Mouse (Mus musculus) embryonic facial prominence, embryonic 11.5 days (tissue): ENCODE measurements around the gene Gm5741. TPM values are rescaled to one million over a fixed set of nuclear protein-coding genes. Genes with fewer than 3 reads are reported as not detected.

Source experiments
- ATAC-seq: fragments of 200-750 bp; cut with Nextera tagmentation; replicated peaks from 2 replicates; pipeline ENCODE4 v1.8.0; 2017; ENCODE audit warnings: low read depth; ENCODE audit not compliant: insufficient number of reproducible peaks, low FRiP score, low TSS enrichment
- DNase-seq: peaks from one replicate; pipeline ENCODE4 v3.0.0-alpha.2; 2015; ENCODE audit warnings: low spot score
- H3K27ac ChIP-seq: fragments of 300-500 bp; sonication (generic); replicated peaks from 2 replicates; pipeline ENCODE4 v1.5.1; 2014; ENCODE audit warnings: mild to moderate bottlenecking, low read depth, low read length, control low read depth
- H3K27me3 ChIP-seq: fragments of 300-500 bp; sonication (generic); 2 replicates; pipeline ENCODE4 v1.6.1; 2014; ENCODE audit warnings: mild to moderate bottlenecking, low read length, moderate library complexity, mixed read lengths; ENCODE audit not compliant: control insufficient read depth, insufficient read depth
- H3K36me3 ChIP-seq: fragments of 300-500 bp; sonication (generic); replicated peaks from 2 replicates; pipeline ENCODE4 v1.6.1; 2014; ENCODE audit warnings: low read depth, mild to moderate bottlenecking, low read length, moderate library complexity, mixed read lengths; ENCODE audit not compliant: control insufficient read depth, insufficient read depth
- H3K4me1 ChIP-seq: fragments of 300-500 bp; sonication (generic); 2 replicates; pipeline ENCODE4 v1.6.1; 2014; ENCODE audit warnings: low read length, mixed read lengths; ENCODE audit not compliant: control insufficient read depth, insufficient read depth
- H3K4me2 ChIP-seq: fragments of 300-500 bp; sonication (generic); 2 replicates; pipeline ENCODE4 v1.6.1; 2014; ENCODE audit warnings: low read depth, mild to moderate bottlenecking, control low read depth, low read length, moderate library complexity
- H3K4me3 ChIP-seq: fragments of 300-500 bp; sonication (generic); 2 replicates; pipeline ENCODE4 v1.5.1; 2014; ENCODE audit warnings: low read depth, low read length, control low read depth
- H3K9ac ChIP-seq: fragments of 300-500 bp; sonication (generic); replicated peaks from 2 replicates; pipeline ENCODE4 v1.6.1; 2014; ENCODE audit warnings: mild to moderate bottlenecking, control low read depth, low read length
- H3K9me3 ChIP-seq: fragments of 300-500 bp; sonication (generic); replicated peaks from 2 replicates; pipeline ENCODE4 v1.6.1; 2016; ENCODE audit warnings: mild to moderate bottlenecking, low read length, inconsistent platforms, mixed read lengths; ENCODE audit not compliant: control insufficient read depth
- WGBS: fragments of 180-500 bp; shearing (Covaris S2); extraction: QIAGEN DNeasy Blood & Tissue Kit; methylation state at CpG from one replicate; pipeline ENCODE4 v1.1.7; 2014; 5-methylcytosine and 5-hydroxymethylcytosine counted together
- polyA plus RNA-seq: library from polyadenylated mRNA; unstranded; fragments of >200 nt; fragmentation: Nextera tagmentation; extraction: Ambion mirVana; gene quantifications from 2 replicates; pipeline ENCODE4 v1.2.1, GENCODE M21; 2014

The Gm5741 gene
- polyA plus RNA-seq, 1 experiment from 2014 or later = not detected

- Histone ChIP-seq H3K9me3 (no peaks in the 10 kb centered on the region), H3K36me3 (peaks cover 10% of the 10 kb centered on the region; the same call in 1 of the 2 replicates), H3K27ac (no peak overlapping the region), H3K4me3 (no peak overlapping the region), H3K27me3 (no peaks in the 10 kb centered on the region), H3K4me2 (no peak overlapping the region), H3K4me1 (0 out of 2 replicates have a peak, but pooled peaks cover 2% of the 10 kb centered on the region), H3K9ac (no peak overlapping the region)
- WGBS = 86% methylated on average over 7 of the region's 7 CpGs
- no peak for ATAC-seq
- DNase-seq = no peak
Measured at GRCm38 (mm10) chr8:85057367-85057766, 10.4 kb downstream of the Gm5741 start.

- ATAC-seq = no peak
- DNase-seq = no peak
- Histone ChIP-seq H3K9me3 (no peaks in the 10 kb centered on the region), H3K27ac (no peak overlapping the region), H3K36me3 (peaks cover 31% of the 10 kb centered on the region), H3K4me3 (no peak overlapping the region), H3K27me3 (no peaks in the 10 kb centered on the region), H3K4me2 (no peak overlapping the region), H3K4me1 (no peaks in the 10 kb centered on the region; the same call in 1 of the 2 replicates), H3K9ac (no peak overlapping the region)
- 89% methylated on average over 6 of the region's 6 CpGs for WGBS
Measured at GRCm38 (mm10) chr8:85043619-85044018, 24.2 kb downstream of the Gm5741 start.

- no peaks in the 10 kb centered on the region for H3K27me3 ChIP-seq
- H3K36me3 ChIP-seq = peaks cover 4% of the 10 kb centered on the region
- peak overlapping the region; percentile 99 for H3K27ac ChIP-seq
- ATAC-seq (peak; percentile 15), DNase-seq (peak; percentile 58)
- WGBS = under 1% methylated on average over 56 of the region's 57 CpGs
- H3K4me2 ChIP-seq = peak overlapping the region; percentile 84
- no peaks in the 10 kb centered on the region for H3K9me3 ChIP-seq
- peak overlapping the region; percentile 92 for H3K9ac ChIP-seq
- peak overlapping the region; percentile 83 for H3K4me3 ChIP-seq
- peaks cover 3% of the 10 kb centered on the region for H3K4me1 ChIP-seq
Measured at GRCm38 (mm10) chr8:85037681-85038531, 29.9 kb downstream of the Gm5741 start.

GRCm38 (mm10) chr8:85037366-85037680 lies 30.5 kb downstream of the Gm5741 start:
- Histone ChIP-seq H3K36me3 (peaks cover 4% of the 10 kb centered on the region), H3K4me2 (peak overlapping the region; percentile 84)

GRCm38 (mm10) chr8:85036718-85037365 lies 30.9 kb downstream of the Gm5741 start, which contains the start of gene Tnpo2:
Gene Tnpo2, plus strand, starts transcription at chr8:85036915.
- DNase-seq (peak; percentile 97), ATAC-seq (peak; percentile 84)
- peak within 1 kb of the TSS; percentile 83 for H3K4me3 ChIP-seq
- peak within 1 kb of the TSS; percentile 84 for H3K4me2 ChIP-seq
- H3K4me1 ChIP-seq = peaks cover 3% of the 10 kb centered on the region
- peaks cover 4% of the 10 kb centered on the region for H3K36me3 ChIP-seq
- WGBS = under 1% methylated on average over 52 of the region's 59 CpGs
- H3K9me3 ChIP-seq = no peaks in the 10 kb centered on the region
- peak within 1 kb of the TSS; percentile 99 for H3K27ac ChIP-seq
- no peaks in the 10 kb centered on the region for H3K27me3 ChIP-seq
- peak within 1 kb of the TSS; percentile 92 for H3K9ac ChIP-seq

More at GRCm38 (mm10) chr8:85037366-85037680, 30.5 kb downstream of the Gm5741 start:
- ATAC-seq (peak; percentile 75), DNase-seq (peak; percentile 73)
- H3K27ac ChIP-seq = peak overlapping the region; percentile 99
- no peaks in the 10 kb centered on the region for H3K9me3 ChIP-seq
- H3K4me3 ChIP-seq = peak overlapping the region; percentile 83
- H3K4me1 ChIP-seq = peaks cover 3% of the 10 kb centered on the region
- peak overlapping the region; percentile 92 for H3K9ac ChIP-seq
- H3K27me3 ChIP-seq = no peaks in the 10 kb centered on the region
- WGBS = under 1% methylated on average over 14 of the region's 14 CpGs

GRCm38 (mm10) chr8:85036381-85036717 lies 31.4 kb downstream of the Gm5741 start:
- Histone ChIP-seq H3K27me3 (no peaks in the 10 kb centered on the region), H3K4me3 (peak overlapping the region; percentile 83), H3K27ac (peak overlapping the region; percentile 61), H3K4me1 (peaks cover 3% of the 10 kb centered on the region), H3K9me3 (no peaks in the 10 kb centered on the region), H3K36me3 (peaks cover 4% of the 10 kb centered on the region), H3K4me2 (peak overlapping the region; percentile 75), H3K9ac (peak overlapping the region; percentile 76)
- DNase-seq = no peak
- WGBS = 0% methylated on average over 9 of the region's 9 CpGs
- ATAC-seq = peak; percentile 19

- under 1% methylated on average over 15 of the region's 15 CpGs for WGBS
- H3K36me3 ChIP-seq = peaks cover 4% of the 10 kb centered on the region
- peak overlapping the region; percentile 76 for H3K9ac ChIP-seq
- H3K9me3 ChIP-seq = no peaks in the 10 kb centered on the region
- H3K27me3 ChIP-seq = no peaks in the 10 kb centered on the region
- H3K27ac ChIP-seq = peak overlapping the region; percentile 61
- DNase-seq (peak; percentile 41), ATAC-seq (0 out of 2 replicates have a peak, but pooled peaks have one; percentile 12)
- peak overlapping the region; percentile 75 for H3K4me2 ChIP-seq
- H3K4me3 ChIP-seq = peak overlapping the region; percentile 83
- H3K4me1 ChIP-seq = peaks cover 3% of the 10 kb centered on the region
Measured at GRCm38 (mm10) chr8:85035728-85036310, 32.0 kb downstream of the Gm5741 start.
